16 mouse cellular contexts compared by ENCODE assay signal in genomic region chr16:94652091-94652713, GRCm38 (mm10).
A peak's percentile ranks its signal among the peaks of the same experiment; 100 is the strongest.
DNase-seq lines count a peak whose midpoint lies in the region; ATAC-seq and TF ChIP-seq lines count a peak whose summit lies in the region.
"Had no signal": no experiment of that assay in that cellular context is flagged by ENCODE, and none has a peak within 500 bp of the region (broad histone marks: within the 10 kb centered on the region; RNA-seq: fewer than 3 reads in every experiment).

No protein-coding gene starts in this region.

- peaks cover 10% of the 10 kb centered on the region for H3K4me1 ChIP-seq in hindbrain, embryonic 12.5 days
- H3K4me1 ChIP-seq in hindbrain, embryonic 14.5 days (replicated peaks; ENCODE audit: control insufficient read depth, insufficient read depth, low read length), result peaks cover 33% of the 10 kb centered on the region
- H3K4me1 ChIP-seq in limb, embryonic 15.5 days, result peaks cover 18% of the 10 kb centered on the region
- H3K4me1 ChIP-seq in stomach, postnatal 0 days (replicated peaks; ENCODE audit: control insufficient read depth, insufficient read depth), result no peaks in the 10 kb centered on the region; the same call in none of the 2 replicates

- no peak for TF ChIP-seq EP300 in stomach, postnatal 0 days (optimal IDR thresholded peaks at IDR 0.05)

- no peaks in the 10 kb centered on the region for H3K9me3 ChIP-seq in hindbrain, embryonic 12.5 days (replicated peaks)
- H3K9me3 ChIP-seq in hindbrain, embryonic 14.5 days (ENCODE audit: control insufficient read depth, low read length), result no peaks in the 10 kb centered on the region
- H3K9me3 ChIP-seq in limb, embryonic 15.5 days, result no peaks in the 10 kb centered on the region
- H3K9me3 ChIP-seq in stomach, postnatal 0 days (ENCODE audit: control insufficient read depth, low read length), result no peaks in the 10 kb centered on the region
- H3K9me3 ChIP-seq: embryonic facial prominence, embryonic 13.5 days; hindbrain, embryonic 15.5 days; liver, embryonic 13.5 days had no signal

- 77% methylated on average over 4 of the region's 4 CpGs for WGBS in hindbrain, embryonic 12.5 days
- 74% methylated on average over 4 of the region's 4 CpGs for WGBS in hindbrain, embryonic 14.5 days
- 68% methylated on average over 4 of the region's 4 CpGs for WGBS in limb, embryonic 15.5 days
- 57% methylated on average over 4 of the region's 4 CpGs for WGBS in stomach, postnatal 0 days

- peak overlapping the region; percentile 24; the same call in 1 of the 2 replicates for H3K27ac ChIP-seq in hindbrain, embryonic 12.5 days
- no peak overlapping the region for H3K27ac ChIP-seq in hindbrain, embryonic 14.5 days
- 0 out of 2 replicates have a peak overlapping the region, but pooled peaks have one; percentile 0 for H3K27ac ChIP-seq in limb, embryonic 15.5 days
- no peak overlapping the region for H3K27ac ChIP-seq in stomach, postnatal 0 days (replicated peaks)
- H3K27ac ChIP-seq: embryonic facial prominence, embryonic 13.5 days; hindbrain, embryonic 15.5 days; liver, embryonic 13.5 days had no signal

- H3K27me3 ChIP-seq in hindbrain, embryonic 12.5 days, result no peaks in the 10 kb centered on the region
- H3K27me3 ChIP-seq in hindbrain, embryonic 14.5 days (ENCODE audit: control insufficient read depth, insufficient read depth, low read length), result no peaks in the 10 kb centered on the region
- no peaks in the 10 kb centered on the region for H3K27me3 ChIP-seq in limb, embryonic 15.5 days
- H3K27me3 ChIP-seq in stomach, postnatal 0 days (ENCODE audit: control insufficient read depth, insufficient read depth, low read length), result no peaks in the 10 kb centered on the region
- H3K27me3 ChIP-seq: CH12.LX; embryonic facial prominence, embryonic 13.5 days; hindbrain, embryonic 15.5 days; liver, embryonic 13.5 days had no signal

- H3K4me3 ChIP-seq in hindbrain, embryonic 12.5 days, result no peak overlapping the region
- no peak overlapping the region for H3K4me3 ChIP-seq in hindbrain, embryonic 14.5 days (replicated peaks; ENCODE audit: low read length)
- no peak overlapping the region for H3K4me3 ChIP-seq in limb, embryonic 15.5 days
- H3K4me3 ChIP-seq in stomach, postnatal 0 days (ENCODE audit: low read depth, low read length), result no peak overlapping the region
- H3K4me3 ChIP-seq: embryonic facial prominence, embryonic 13.5 days; hindbrain, embryonic 15.5 days; liver, embryonic 13.5 days had no signal

- DNase-seq in hindbrain, embryonic 14.5 days (ENCODE audit: low spot score), result no peak
- peak; percentile 50 for DNase-seq in lung, postnatal 36 days
- DNase-seq in lung, postnatal 10 days, result no peak
- DNase-seq in stomach, postnatal 0 days (ENCODE audit: low spot score), result peak; percentile 11
- no peak for DNase-seq in gastrocnemius, adult 8-10 months (ENCODE audit: low spot score in 2 of 2)
- DNase-seq: cerebellum, adult 11-12 months; kidney, postnatal 14 days; liver, embryonic 13.5 days; thymus, postnatal 25 days had no signal

- H3K9ac ChIP-seq in hindbrain, embryonic 12.5 days, result no peak overlapping the region
- H3K9ac ChIP-seq in hindbrain, embryonic 14.5 days, result no peak overlapping the region
- no peak overlapping the region for H3K9ac ChIP-seq in limb, embryonic 15.5 days
- H3K9ac ChIP-seq in stomach, postnatal 0 days (ENCODE audit: low read length), result no peak overlapping the region
- H3K9ac ChIP-seq: embryonic facial prominence, embryonic 13.5 days; hindbrain, embryonic 15.5 days; liver, embryonic 13.5 days had no signal

- ATAC-seq in hindbrain, embryonic 12.5 days (ENCODE audit: low FRiP score), result no peak
- no peak for ATAC-seq in hindbrain, embryonic 14.5 days (ENCODE audit: low FRiP score)
- no peak for ATAC-seq in limb, embryonic 15.5 days (ENCODE audit: insufficient number of reproducible peaks, low FRiP score, low TSS enrichment, low read depth)
- no peak for ATAC-seq in stomach, postnatal 0 days (ENCODE audit: low FRiP score, low TSS enrichment)
- ATAC-seq: intestine, postnatal 0 days had no signal

- no peaks in the 10 kb centered on the region for H3K36me3 ChIP-seq in hindbrain, embryonic 12.5 days
- H3K36me3 ChIP-seq in hindbrain, embryonic 14.5 days (replicated peaks; ENCODE audit: control insufficient read depth, insufficient read depth), result no peaks in the 10 kb centered on the region
- no peaks in the 10 kb centered on the region for H3K36me3 ChIP-seq in limb, embryonic 15.5 days
- no peaks in the 10 kb centered on the region for H3K36me3 ChIP-seq in stomach, postnatal 0 days (ENCODE audit: control insufficient read depth, insufficient read depth, low read length)
- H3K36me3 ChIP-seq: embryonic facial prominence, embryonic 13.5 days; hindbrain, embryonic 15.5 days; liver, embryonic 13.5 days had no signal

- TF ChIP-seq CTCF in stomach, postnatal 0 days (IDR thresholded peaks at IDR 0.05; ENCODE audit: low read depth), result no peak

- H3K4me2 ChIP-seq in hindbrain, embryonic 12.5 days (replicated peaks), result no peak overlapping the region
- H3K4me2 ChIP-seq in hindbrain, embryonic 14.5 days (replicated peaks), result no peak overlapping the region
- H3K4me2 ChIP-seq in limb, embryonic 15.5 days, result no peak overlapping the region
- no peak overlapping the region for H3K4me2 ChIP-seq in stomach, postnatal 0 days (replicated peaks; ENCODE audit: low read depth)
- H3K4me2 ChIP-seq: embryonic facial prominence, embryonic 13.5 days; heart, embryonic 11.5 days; hindbrain, embryonic 15.5 days; liver, embryonic 13.5 days had no signal

Comparison
In these comparisons a context has a peak if more than half of its experiments do, and no peak if none do; other contexts are left out.
1. H3K27ac ChIP-seq: peak in hindbrain, embryonic 12.5 days (single experiment) and limb, embryonic 15.5 days (single experiment); none in hindbrain, embryonic 14.5 days (single experiment) and stomach, postnatal 0 days (single experiment).
2. DNase-seq: peak in lung, postnatal 36 days (single experiment) and stomach, postnatal 0 days (single experiment); none in hindbrain, embryonic 14.5 days (single experiment), lung, postnatal 10 days (single experiment) and gastrocnemius, adult 8-10 months (0 of 2).